Mouse (Mus musculus) E14TG2a.4 (cell line): ENCODE results near the gene Aida.

Experiments
- CTCF ChIP-seq: conservative IDR thresholded peaks from 2 replicates; pipeline ENCODE4 v1.5.1; 2014; ENCODE audit warnings: low read length
- NANOG ChIP-seq: IDR thresholded peaks from 2 replicates; pipeline ENCODE4 v1.6.1; 2014; ENCODE audit warnings: borderline replicate concordance, low read length, mixed read lengths
- POU5F1 ChIP-seq: IDR thresholded peaks from 2 replicates; pipeline ENCODE4 v1.6.1; 2014; ENCODE audit warnings: low read length, borderline replicate concordance

DNA sequence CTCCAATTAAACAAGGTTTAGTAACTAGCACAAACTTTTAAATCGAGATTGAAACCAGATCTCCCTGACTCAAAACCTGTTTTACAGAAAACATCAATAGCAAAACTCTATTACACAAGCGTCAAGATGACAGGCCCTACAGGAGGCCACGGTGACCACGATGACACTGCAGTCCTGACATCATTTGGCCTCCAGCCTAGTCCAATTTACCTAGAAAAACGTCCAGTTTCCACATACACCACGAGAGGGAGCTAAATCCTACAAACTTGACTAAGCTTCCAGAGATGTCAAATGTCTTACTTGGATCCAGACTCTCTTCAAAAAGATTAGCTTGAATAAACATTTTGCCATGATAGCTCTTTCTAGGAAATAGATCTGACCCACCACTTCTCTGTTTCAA, 53.5 kb downstream of the Aida start:
- TF ChIP-seq CTCF (peak; percentile 55), POU5F1 (no peak), NANOG (no peak)
